Mouse (Mus musculus): ENCODE data around the gene Fgf4. TPM values are rescaled to one million over a fixed set of nuclear protein-coding genes. Genes with fewer than 3 reads are reported as not detected.

Gene Fgf4
- not detected for polyA plus RNA-seq (2014; fragmentation: Illumina TruSeq; extraction: RNeasy Lipid Tissue Mini Kit (QIAGEN cat#74804); ENCODE audit: low read depth, low replicate concordance)

GRCm38 (mm10) chr7:144847067-144847466, at the start of gene Fgf4:
Gene Fgf4 (plus strand): TSS chr7:144847367.

GRCm38 (mm10) chr7:144837891-144838488, 9.2 kb upstream of the Fgf4 start, which contains the start of gene Fgf3:
Gene Fgf3 (plus strand): TSS chr7:144838083.

GRCm38 (mm10) chr7:144896294-144897218, 49.4 kb downstream of the Fgf4 start, which contains the start of gene Fgf15:
Gene Fgf15 (plus strand): TSS chr7:144896531.

Other genes starting within 250 kb of the Fgf4 start
- 5.9 TPM for gene Ano1, start 95.4 kb upstream of the Fgf4 start, polyA plus RNA-seq (2014; fragmentation: Illumina TruSeq; extraction: RNeasy Lipid Tissue Mini Kit (QIAGEN cat#74804); ENCODE audit: low read depth, low replicate concordance)
- not detected for gene Fgf3, start 9.3 kb upstream of the Fgf4 start, polyA plus RNA-seq (2014; fragmentation: Illumina TruSeq; extraction: RNeasy Lipid Tissue Mini Kit (QIAGEN cat#74804); ENCODE audit: low read depth, low replicate concordance)
- gene Fgf15, start 49.2 kb downstream of the Fgf4 start, polyA plus RNA-seq (2014; fragmentation: Illumina TruSeq; extraction: RNeasy Lipid Tissue Mini Kit (QIAGEN cat#74804); ENCODE audit: low read depth, low replicate concordance) = not detected
- gene LTO1, start 67.7 kb downstream of the Fgf4 start, polyA plus RNA-seq (2014; fragmentation: Illumina TruSeq; extraction: RNeasy Lipid Tissue Mini Kit (QIAGEN cat#74804); ENCODE audit: low read depth, low replicate concordance) = 4.7 TPM
- 3.4 TPM for gene Ccnd1, start 92.6 kb downstream of the Fgf4 start, polyA plus RNA-seq (2014; fragmentation: Illumina TruSeq; extraction: RNeasy Lipid Tissue Mini Kit (QIAGEN cat#74804); ENCODE audit: low read depth, low replicate concordance)

All from testis, adult 10 weeks (tissue).